Mouse (Mus musculus) liver, adult 2 months (tissue): Measurements from ENCODE around the gene Map2k5.

Source experiments
- CTCF ChIP-seq: fragments of 200-500 bp; IDR thresholded peaks from 2 replicates; pipeline ENCODE4 v1.5.1; 2011; ENCODE audit warnings: low read depth, low read length, control low read depth
- POLR2A ChIP-seq: fragments of 200-500 bp; IDR thresholded peaks from 2 replicates; pipeline ENCODE4 v1.6.1; 2011; ENCODE audit warnings: low read length, control low read depth; ENCODE audit not compliant: insufficient read depth; ENCODE audit errors: extremely low read depth

DNA sequence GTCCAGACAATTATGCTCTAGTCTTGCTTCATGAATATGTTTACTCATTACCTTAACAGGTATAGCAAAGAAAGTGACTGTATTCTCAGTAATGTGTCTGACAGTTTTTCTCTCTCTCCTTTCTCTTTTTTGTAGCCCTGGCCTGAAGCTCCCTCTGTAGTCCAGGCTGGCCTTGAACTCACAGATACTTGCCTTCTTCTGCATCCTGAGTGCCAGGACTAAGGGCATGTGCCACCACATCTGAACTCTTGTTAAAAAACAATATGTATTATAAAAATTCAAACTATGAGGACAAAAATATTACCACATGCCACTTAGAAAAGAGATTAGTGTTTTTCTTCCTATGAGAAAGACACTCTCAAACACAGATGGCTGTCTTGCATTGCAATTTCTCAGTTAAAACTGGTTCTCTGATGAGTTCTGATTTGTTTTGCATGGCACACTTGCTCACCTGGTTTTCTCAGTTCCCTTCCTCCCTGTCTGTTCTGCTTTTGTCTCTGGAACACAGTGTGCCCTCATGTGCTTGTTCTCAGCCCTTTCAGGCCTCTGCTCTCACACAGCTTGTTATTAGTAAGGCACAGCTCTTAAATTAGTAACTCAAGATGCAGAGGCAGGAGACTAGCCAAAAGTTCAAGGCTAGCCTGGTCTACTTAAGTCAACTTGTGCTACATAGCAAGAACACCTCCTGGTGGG, 129.5 kb downstream of the Map2k5 start:
- TF ChIP-seq POLR2A, result no peak
- TF ChIP-seq CTCF, result no peak
